Mouse (Mus musculus): Measurements from ENCODE around the gene C1qtnf1. TPM values are rescaled to one million over a fixed set of nuclear protein-coding genes. Genes with fewer than 3 reads are reported as not detected.

C1qtnf1 gene
- polyA plus RNA-seq, 1 experiment from 2014 or later, result 7.5 TPM

DNA sequence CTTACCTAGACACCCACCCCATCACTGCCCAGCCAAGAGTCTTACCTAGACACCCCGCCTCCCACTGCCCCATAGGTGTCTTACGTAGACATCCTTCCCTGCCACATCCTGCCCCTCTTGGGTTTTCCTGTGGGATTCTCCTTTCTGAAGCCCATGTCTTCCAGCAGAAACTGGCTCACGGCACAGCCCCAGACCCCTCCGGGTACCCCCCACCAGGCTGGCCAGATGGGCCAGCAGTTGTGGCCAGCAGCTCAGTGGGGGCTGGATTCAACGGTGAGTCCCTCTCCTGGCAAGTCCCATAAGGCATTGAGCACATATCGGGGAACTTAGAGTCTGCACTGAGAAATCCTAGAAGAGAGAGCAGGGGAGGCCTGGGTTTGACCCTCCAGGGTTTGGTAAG is 58.3 kb downstream of the C1qtnf1 start:
- 78% methylated on average over 6 of the region's 6 CpGs for WGBS
- no peak for ATAC-seq (ENCODE audit: insufficient number of reproducible peaks, insufficient read depth, low FRiP score, low read depth)
- H3K4me1 ChIP-seq (ENCODE audit: control insufficient read depth in 2 of 2, insufficient read depth in 2 of 2, low read length in 2 of 2), result peaks cover 2 to 4% of the 10 kb centered on the region in 2 experiments; a peak in 2 of 4 replicates

DNA sequence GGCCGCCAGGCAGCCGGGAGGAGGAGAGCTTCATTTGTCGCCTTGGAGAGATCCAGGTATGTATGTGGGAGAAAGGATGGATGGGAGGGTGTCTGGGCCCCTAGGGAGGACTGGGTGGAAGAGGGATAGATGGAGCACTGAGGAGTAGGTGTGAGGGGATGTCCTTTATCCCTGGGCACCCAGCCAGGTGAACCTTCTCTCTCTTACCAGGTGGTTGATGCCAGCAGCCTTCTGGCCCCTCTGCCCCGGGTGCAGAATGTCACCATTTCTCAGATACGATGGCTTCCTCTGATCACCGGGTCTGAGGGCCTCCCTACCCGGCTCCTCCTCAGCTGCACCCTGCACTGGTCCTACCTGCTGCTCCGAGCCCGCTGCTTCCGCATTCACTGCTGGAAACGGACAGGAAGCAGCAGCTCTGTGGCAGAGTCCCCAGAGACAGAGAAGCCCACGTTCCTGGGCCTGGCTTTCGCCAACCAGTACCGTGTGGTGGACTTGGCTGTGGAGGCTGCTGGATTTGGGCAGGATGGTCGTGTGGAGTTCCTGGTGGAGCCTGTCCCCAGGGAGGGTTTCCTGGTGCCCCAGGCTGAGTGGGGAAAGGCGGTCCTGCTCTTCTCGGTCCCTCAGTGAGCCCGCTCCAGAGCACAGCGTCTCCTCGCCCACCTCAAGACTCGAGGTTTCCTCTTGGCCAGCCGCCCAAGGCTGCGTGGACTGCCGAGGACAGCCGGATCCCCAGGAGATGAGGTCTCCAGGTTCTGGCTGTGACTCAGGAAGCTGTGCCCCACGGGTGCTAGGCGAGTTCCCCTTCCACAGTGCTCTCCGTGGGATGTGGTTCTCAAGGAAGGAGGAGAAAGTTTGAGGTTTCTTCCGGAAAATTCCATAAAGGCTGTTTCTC is 59.1 kb downstream of the C1qtnf1 start:
- Histone ChIP-seq H3K9ac (ENCODE audit: low read length) (no peak overlapping the region), H3K4me3 (ENCODE audit: control insufficient read depth in 1 of 2, insufficient read depth in 1 of 2, low read depth in 1 of 2, low read length in 2 of 2) (no peak overlapping the region), H3K4me2 (ENCODE audit: low read length) (no peak overlapping the region), H3K9me3 (ENCODE audit: control insufficient read depth, low read length) (no peaks in the 10 kb centered on the region), H3K36me3 (ENCODE audit: control insufficient read depth, insufficient read depth, low read length) (peaks cover 39% of the 10 kb centered on the region), H3K27ac (replicated peaks in 1 of 2; ENCODE audit: control insufficient read depth in 1 of 2, insufficient read depth in 1 of 2, low read depth in 2 of 2, low read length in 2 of 2) (no peak overlapping the region), H3K4me1 (ENCODE audit: control insufficient read depth in 2 of 2, insufficient read depth in 2 of 2, low read length in 2 of 2) (peaks cover 2 to 4% of the 10 kb centered on the region in 2 experiments; a peak in 2 of 4 replicates), H3K27me3 (ENCODE audit: control insufficient read depth, insufficient read depth, low read length) (peaks cover 5% of the 10 kb centered on the region)
- ATAC-seq (ENCODE audit: insufficient number of reproducible peaks, insufficient read depth, low FRiP score, low read depth), result no peak
- 83% methylated on average over 29 of the region's 29 CpGs for WGBS

More for the DNA sequence above, 58.3 kb downstream of the C1qtnf1 start:
- Histone ChIP-seq H3K4me2 (ENCODE audit: low read length) (no peak overlapping the region), H3K9me3 (ENCODE audit: control insufficient read depth, low read length) (no peaks in the 10 kb centered on the region), H3K9ac (ENCODE audit: low read length) (no peak overlapping the region), H3K27me3 (ENCODE audit: control insufficient read depth, insufficient read depth, low read length) (peaks cover 5% of the 10 kb centered on the region), H3K4me3 (ENCODE audit: control insufficient read depth in 1 of 2, insufficient read depth in 1 of 2, low read depth in 1 of 2, low read length in 2 of 2) (no peak overlapping the region), H3K36me3 (ENCODE audit: control insufficient read depth, insufficient read depth, low read length) (peaks cover 39% of the 10 kb centered on the region), H3K27ac (replicated peaks in 1 of 2; ENCODE audit: control insufficient read depth in 1 of 2, insufficient read depth in 1 of 2, low read depth in 2 of 2, low read length in 2 of 2) (no peak overlapping the region)

DNA sequence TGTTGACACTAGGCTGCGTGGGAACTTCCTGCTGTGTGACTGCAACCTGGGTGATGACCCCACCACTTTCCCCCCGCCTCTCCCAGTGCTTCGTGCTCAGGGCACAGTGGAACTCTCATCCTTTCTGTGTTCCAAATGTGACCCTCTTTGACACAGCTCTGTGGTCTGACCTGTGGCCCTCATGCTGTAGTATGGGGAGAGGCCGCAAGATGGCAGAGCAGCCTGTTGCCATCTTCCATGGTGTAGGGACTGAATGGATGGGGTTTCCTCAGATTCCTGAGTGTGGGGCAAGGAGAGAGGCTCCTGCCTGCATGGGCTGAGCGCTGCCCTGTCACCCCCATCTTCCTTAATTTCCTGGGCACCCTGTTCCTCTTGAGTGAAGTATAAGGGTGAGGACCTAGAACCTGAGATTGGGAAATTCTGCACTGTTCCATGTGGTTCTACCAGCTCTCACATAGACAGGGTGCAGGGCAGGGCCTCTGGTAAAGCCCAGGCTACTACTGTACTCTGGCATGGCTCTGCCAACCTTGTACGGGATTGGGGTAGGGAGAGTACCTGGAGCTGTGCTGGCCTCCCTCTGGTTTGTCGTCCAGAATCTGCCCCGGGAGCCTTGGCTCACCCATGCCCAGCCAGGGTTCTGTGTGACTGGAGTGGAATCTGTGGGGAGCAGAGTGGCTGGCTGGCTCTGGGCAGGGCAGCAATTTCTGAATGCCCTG is 60.3 kb downstream of the C1qtnf1 start:
- H3K4me2 ChIP-seq (ENCODE audit: low read length), result no peak overlapping the region
- WGBS, result 75% methylated on average over 8 of the region's 8 CpGs
- H3K27ac ChIP-seq (replicated peaks in 1 of 2; ENCODE audit: control insufficient read depth in 1 of 2, insufficient read depth in 1 of 2, low read depth in 2 of 2, low read length in 2 of 2), result no peak overlapping the region
- peaks cover 28% of the 10 kb centered on the region for H3K36me3 ChIP-seq (ENCODE audit: control insufficient read depth, insufficient read depth, low read length)
- no peak overlapping the region for H3K9ac ChIP-seq (ENCODE audit: low read length)
- no peaks in the 10 kb centered on the region for H3K9me3 ChIP-seq (ENCODE audit: control insufficient read depth, low read length)
- H3K4me3 ChIP-seq (ENCODE audit: control insufficient read depth in 1 of 2, insufficient read depth in 1 of 2, low read depth in 1 of 2, low read length in 2 of 2), result no peak overlapping the region
- peaks cover 5% of the 10 kb centered on the region for H3K27me3 ChIP-seq (ENCODE audit: control insufficient read depth, insufficient read depth, low read length)
- H3K4me1 ChIP-seq (ENCODE audit: control insufficient read depth in 2 of 2, insufficient read depth in 2 of 2, low read length in 2 of 2), result peaks cover 2 to 4% of the 10 kb centered on the region in 2 experiments; a peak in 2 of 4 replicates
- ATAC-seq (ENCODE audit: insufficient number of reproducible peaks, insufficient read depth, low FRiP score, low read depth), result no peak

DNA sequence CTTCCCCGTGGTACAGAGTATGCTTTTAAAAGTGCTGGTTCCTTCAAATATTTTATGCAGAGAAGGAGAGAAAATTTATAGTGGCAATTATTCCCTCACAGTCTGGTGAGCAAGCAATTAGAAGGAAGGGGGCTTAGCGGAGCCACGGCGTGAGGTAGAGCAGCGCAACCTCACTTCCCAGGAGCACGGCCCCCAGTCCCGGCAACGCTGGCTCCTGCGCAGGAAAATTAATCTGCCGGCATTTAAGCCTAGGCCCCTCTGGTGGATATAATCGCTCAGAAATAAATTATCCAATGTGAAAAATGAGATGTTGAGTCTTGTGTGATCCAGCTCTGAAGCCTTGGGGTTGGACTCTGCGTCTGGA is 60.9 kb downstream of the C1qtnf1 start:
- H3K9me3 ChIP-seq (ENCODE audit: control insufficient read depth, low read length), result no peaks in the 10 kb centered on the region
- no peak overlapping the region for H3K4me3 ChIP-seq (ENCODE audit: control insufficient read depth in 1 of 2, insufficient read depth in 1 of 2, low read depth in 1 of 2, low read length in 2 of 2)
- H3K27me3 ChIP-seq (ENCODE audit: control insufficient read depth, insufficient read depth, low read length), result peaks cover 5% of the 10 kb centered on the region
- peaks cover 22% of the 10 kb centered on the region for H3K36me3 ChIP-seq (ENCODE audit: control insufficient read depth, insufficient read depth, low read length)
- no peak overlapping the region for H3K4me2 ChIP-seq (ENCODE audit: low read length)
- no peak for ATAC-seq (ENCODE audit: insufficient number of reproducible peaks, insufficient read depth, low FRiP score, low read depth)
- WGBS, result 82% methylated on average over 12 of the region's 12 CpGs
- peaks cover 2 to 4% of the 10 kb centered on the region in 2 experiments; a peak in 2 of 4 replicates for H3K4me1 ChIP-seq (ENCODE audit: control insufficient read depth in 2 of 2, insufficient read depth in 2 of 2, low read length in 2 of 2)
- no peak overlapping the region for H3K27ac ChIP-seq (replicated peaks in 1 of 2; ENCODE audit: control insufficient read depth in 1 of 2, insufficient read depth in 1 of 2, low read depth in 2 of 2, low read length in 2 of 2)
- H3K9ac ChIP-seq (ENCODE audit: low read length), result no peak overlapping the region

DNA sequence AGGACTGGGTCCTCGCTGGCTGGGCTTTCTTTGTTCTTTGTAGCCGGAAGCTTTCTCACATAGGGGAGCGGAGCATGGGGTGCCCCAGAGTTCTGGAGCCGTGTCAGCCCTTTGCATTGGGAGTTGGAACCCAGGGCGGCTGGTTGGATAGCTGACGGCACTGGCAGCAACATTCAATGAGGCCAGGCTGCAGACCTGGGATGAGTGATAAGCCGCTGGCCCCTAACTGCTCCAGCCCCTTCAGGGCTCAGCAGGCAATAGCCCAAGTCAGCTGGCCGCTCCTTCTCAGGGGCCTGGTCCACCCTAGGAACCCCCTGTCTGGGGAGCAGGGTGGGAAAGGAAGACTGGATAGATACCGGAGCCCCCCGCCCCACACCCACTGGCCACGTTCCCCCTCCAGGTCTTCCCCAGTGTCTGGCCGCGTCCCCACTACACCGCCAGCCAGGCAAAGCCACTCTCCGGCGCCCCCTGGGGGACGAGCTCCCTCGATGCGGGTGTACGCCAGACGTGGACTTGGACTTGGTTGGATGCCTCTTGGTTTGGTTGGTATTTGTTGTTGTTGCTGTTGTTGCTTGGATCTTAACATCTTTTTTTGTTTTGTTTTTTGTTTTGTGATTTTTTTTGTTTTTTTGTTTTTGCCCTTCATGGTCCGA is 62.7 kb downstream of the C1qtnf1 start:
- H3K27me3 ChIP-seq (ENCODE audit: control insufficient read depth, insufficient read depth, low read length), result peaks cover 5% of the 10 kb centered on the region
- H3K9me3 ChIP-seq (ENCODE audit: control insufficient read depth, low read length), result no peaks in the 10 kb centered on the region
- H3K9ac ChIP-seq (ENCODE audit: low read length), result peak overlapping the region; percentile 36
- H3K4me3 ChIP-seq (ENCODE audit: control insufficient read depth in 1 of 2, insufficient read depth in 1 of 2, low read depth in 1 of 2, low read length in 2 of 2), result no peak overlapping the region
- peaks cover 4% of the 10 kb centered on the region in 2 experiments; a peak in 2 of 4 replicates for H3K4me1 ChIP-seq (ENCODE audit: control insufficient read depth in 2 of 2, insufficient read depth in 2 of 2, low read length in 2 of 2)
- peak overlapping the region; percentile 33 for H3K4me2 ChIP-seq (ENCODE audit: low read length)
- no peak for ATAC-seq (ENCODE audit: insufficient number of reproducible peaks, insufficient read depth, low FRiP score, low read depth)
- no peak overlapping the region for H3K27ac ChIP-seq (replicated peaks in 1 of 2; ENCODE audit: control insufficient read depth in 1 of 2, insufficient read depth in 1 of 2, low read depth in 2 of 2, low read length in 2 of 2)
- 14% methylated on average over 22 of the region's 22 CpGs for WGBS
- 0 out of 2 replicates have a peak, but pooled peaks cover 12% of the 10 kb centered on the region for H3K36me3 ChIP-seq (ENCODE audit: control insufficient read depth, insufficient read depth, low read length)

DNA sequence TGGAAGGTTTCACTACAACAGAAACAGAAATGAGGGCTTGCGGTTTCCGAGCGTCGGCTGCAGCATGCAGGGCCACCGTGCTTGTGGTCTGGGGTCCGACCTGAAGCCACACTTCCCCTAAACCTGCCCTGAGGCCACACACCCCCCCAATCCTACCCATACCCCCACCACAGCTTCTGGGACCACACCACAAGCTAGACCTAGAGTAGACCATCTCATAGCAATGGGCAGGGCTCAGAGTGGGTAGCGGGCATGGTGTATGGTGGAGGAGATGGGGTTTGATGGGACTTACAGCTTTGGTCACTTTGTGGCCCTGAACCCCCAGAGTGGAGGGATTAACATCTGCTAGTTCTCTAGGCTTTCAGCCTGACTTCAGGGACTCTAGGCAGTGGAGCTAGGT is 63.2 kb downstream of the C1qtnf1 start:
- no peak overlapping the region for H3K9ac ChIP-seq (ENCODE audit: low read length)
- ATAC-seq (ENCODE audit: insufficient number of reproducible peaks, insufficient read depth, low FRiP score, low read depth), result no peak
- no peaks in the 10 kb centered on the region for H3K9me3 ChIP-seq (ENCODE audit: control insufficient read depth, low read length)
- no peak overlapping the region for H3K27ac ChIP-seq (replicated peaks in 1 of 2; ENCODE audit: control insufficient read depth in 1 of 2, insufficient read depth in 1 of 2, low read depth in 2 of 2, low read length in 2 of 2)
- H3K4me2 ChIP-seq (ENCODE audit: low read length), result no peak overlapping the region
- 82% methylated on average over 7 of the region's 7 CpGs for WGBS
- H3K36me3 ChIP-seq (ENCODE audit: control insufficient read depth, insufficient read depth, low read length), result 0 out of 2 replicates have a peak, but pooled peaks cover 12% of the 10 kb centered on the region
- no peak overlapping the region for H3K4me3 ChIP-seq (ENCODE audit: control insufficient read depth in 1 of 2, insufficient read depth in 1 of 2, low read depth in 1 of 2, low read length in 2 of 2)
- peaks cover 4% of the 10 kb centered on the region in 2 experiments; a peak in 2 of 4 replicates for H3K4me1 ChIP-seq (ENCODE audit: control insufficient read depth in 2 of 2, insufficient read depth in 2 of 2, low read length in 2 of 2)
- peaks cover 5% of the 10 kb centered on the region for H3K27me3 ChIP-seq (ENCODE audit: control insufficient read depth, insufficient read depth, low read length)

DNA sequence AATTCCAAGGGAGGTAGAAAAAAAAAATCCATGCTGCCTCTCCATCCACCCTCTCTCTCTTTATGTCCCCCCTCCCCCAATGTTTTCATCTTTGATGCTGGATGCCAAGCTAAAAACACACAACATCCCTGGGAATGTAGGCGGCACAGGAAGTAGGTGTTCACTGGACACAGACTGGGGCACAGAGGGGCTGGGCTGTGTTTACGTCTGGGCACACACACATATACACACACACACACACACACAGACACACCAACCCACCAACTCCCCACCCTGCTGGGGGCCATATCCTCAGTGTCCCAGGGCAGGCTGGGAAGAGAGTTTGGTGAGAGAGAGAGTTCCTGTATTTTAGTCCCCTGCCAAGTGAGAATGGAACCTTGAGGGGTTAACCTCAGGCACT is 65.5 kb downstream of the C1qtnf1 start:
- ATAC-seq (ENCODE audit: insufficient number of reproducible peaks, insufficient read depth, low FRiP score, low read depth), result no peak
- Histone ChIP-seq H3K4me3 (ENCODE audit: control insufficient read depth in 1 of 2, insufficient read depth in 1 of 2, low read depth in 1 of 2, low read length in 2 of 2) (no peak overlapping the region), H3K36me3 (ENCODE audit: control insufficient read depth, insufficient read depth, low read length) (no peaks in the 10 kb centered on the region), H3K27ac (replicated peaks in 1 of 2; ENCODE audit: control insufficient read depth in 1 of 2, insufficient read depth in 1 of 2, low read depth in 2 of 2, low read length in 2 of 2) (no peak overlapping the region), H3K9ac (ENCODE audit: low read length) (no peak overlapping the region), H3K9me3 (ENCODE audit: control insufficient read depth, low read length) (no peaks in the 10 kb centered on the region), H3K4me1 (ENCODE audit: control insufficient read depth in 2 of 2, insufficient read depth in 2 of 2, low read length in 2 of 2) (peaks cover 4% of the 10 kb centered on the region in 2 experiments; a peak in 2 of 4 replicates), H3K27me3 (ENCODE audit: control insufficient read depth, insufficient read depth, low read length) (peaks cover 9% of the 10 kb centered on the region), H3K4me2 (ENCODE audit: low read length) (no peak overlapping the region)
- 69% methylated on average over 2 of the region's 2 CpGs for WGBS
